Mouse (Mus musculus): ENCODE measurements at regions not wholly inside any gene's neighbourhood (a gene's known extent, or its start where the extent isn't known, plus 50 kb on each side); places are given as distances from the start of the nearest gene placed in this dataset.

GRCm38 (mm10) chr2:143419791-143420190 is 126.2 kb upstream of the Pcsk2 start:
- DNase-seq (ENCODE audit: low spot score in 2 of 2): no peak

DNA sequence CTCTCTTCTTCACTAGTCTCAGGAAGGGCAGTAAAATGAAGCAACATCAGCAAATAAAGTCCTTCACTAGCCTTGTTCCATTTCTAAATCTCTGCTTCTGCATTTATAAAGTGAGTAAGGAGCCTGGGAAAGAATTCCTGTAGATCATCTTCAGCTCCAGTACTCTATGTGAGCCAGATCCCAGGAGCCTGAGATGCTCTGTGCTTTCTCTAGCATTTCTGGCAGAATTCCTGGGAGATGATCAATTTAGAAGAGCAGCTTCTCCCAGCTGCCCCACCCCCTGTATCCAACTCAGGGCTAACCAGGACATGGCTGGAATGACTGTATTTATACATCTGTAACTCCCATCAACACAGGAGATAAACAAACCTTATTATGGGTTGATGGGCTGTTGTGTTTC is 95.3 kb upstream of the Pcsk2 start:
- peak; percentile 21 to 39 for DNase-seq (ENCODE audit: low spot score in 2 of 2)

DNA sequence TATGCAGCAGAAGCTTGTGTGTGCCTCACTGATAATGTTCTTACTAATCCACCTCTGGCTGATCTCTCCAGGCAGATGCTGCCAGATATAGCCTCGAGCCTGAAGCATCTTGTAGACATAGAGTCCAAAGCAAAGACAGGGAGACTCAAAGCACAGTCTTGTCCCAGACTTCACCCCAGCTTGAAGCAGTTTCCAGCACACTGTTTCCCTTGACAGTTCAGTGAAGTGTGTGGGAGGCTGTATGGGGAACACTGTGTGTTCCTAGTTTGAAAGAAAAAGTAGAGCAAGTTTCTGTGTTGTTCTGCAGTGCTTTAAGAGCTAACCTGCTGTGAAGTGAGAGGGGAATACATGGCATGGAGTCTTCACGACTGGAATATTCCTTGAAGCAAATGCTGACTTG is 94.7 kb upstream of the Pcsk2 start:
- DNase-seq (ENCODE audit: low spot score in 2 of 2): peak; percentile 52 to 67

DNA sequence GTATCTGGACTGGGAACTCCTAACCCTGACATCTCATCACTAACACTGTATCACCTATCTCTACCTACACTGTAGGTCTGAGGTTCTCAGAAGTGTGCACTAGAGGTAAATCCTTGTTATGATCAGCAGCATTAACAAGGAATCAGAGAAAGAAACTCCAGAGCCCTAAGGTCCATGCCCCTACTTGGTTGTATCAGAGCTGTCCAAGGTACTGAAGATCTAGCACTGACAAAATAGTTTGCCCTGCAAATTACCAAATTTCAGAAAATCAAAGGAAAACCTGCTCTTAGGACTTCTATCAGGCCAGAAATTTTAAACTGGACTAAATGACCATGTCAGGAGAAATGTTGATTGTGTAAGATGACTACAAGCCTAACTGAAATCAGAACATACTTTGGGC is 94.3 kb upstream of the Pcsk2 start:
- no peak for DNase-seq (ENCODE audit: low spot score in 2 of 2)

GRCm38 (mm10) chr2:143467936-143468335 is 78.0 kb upstream of the Pcsk2 start:
- DNase-seq (ENCODE audit: low spot score in 2 of 2): no peak

GRCm38 (mm10) chr2:143471394-143471793 is 74.6 kb upstream of the Pcsk2 start:
- peak in 1 of 2 experiments; percentile 30 for DNase-seq (ENCODE audit: low spot score in 2 of 2)

DNA sequence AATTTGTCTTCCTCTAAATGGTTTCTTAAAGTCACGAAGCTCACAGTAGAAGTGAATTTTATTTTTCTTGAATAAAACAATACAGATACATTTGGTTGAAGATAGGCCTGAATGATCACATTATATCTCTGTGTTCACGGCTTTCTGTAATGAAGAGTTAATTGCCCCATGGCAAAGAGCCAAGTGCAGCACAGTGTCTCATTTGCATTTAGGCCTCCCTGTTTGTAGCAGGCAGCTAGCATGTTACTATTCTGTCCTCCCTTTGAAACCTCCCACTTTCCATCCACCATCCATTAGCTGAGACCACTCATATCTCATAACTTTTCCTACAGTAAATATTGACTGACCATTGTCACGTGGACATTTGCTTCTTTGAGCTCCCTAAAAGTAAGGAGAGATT is 55.1 kb upstream of the Pcsk2 start:
- DNase-seq (ENCODE audit: low spot score in 2 of 2): no peak

Data from frontal cortex, postnatal 36 days (tissue).